Mouse (Mus musculus) stomach, postnatal 0 days (tissue): ENCODE measurements around the gene Snhg11. TPM values are rescaled to one million over a fixed set of nuclear protein-coding genes. Genes with fewer than 3 reads are reported as not detected.

Experiments used
- ATAC-seq: fragments of 200-750 bp; cut with Nextera tagmentation; 2 replicates; pipeline ENCODE4 v1.8.0; 2017; ENCODE audit not compliant: low FRiP score, low TSS enrichment
- DNase-seq: peaks from one replicate; pipeline ENCODE4 v3.0.0-alpha.2; 2016; ENCODE audit warnings: low spot score
- H3K27ac ChIP-seq: fragments of 300-500 bp; sonication (generic); replicated peaks from 2 replicates; pipeline ENCODE4 v1.5.1; 2014; ENCODE audit warnings: mild to moderate bottlenecking, control low read depth
- H3K27me3 ChIP-seq: fragments of 300-500 bp; sonication (generic); 2 replicates; pipeline ENCODE4 v1.6.1; 2014; ENCODE audit warnings: low read length; ENCODE audit not compliant: control insufficient read depth, insufficient read depth
- H3K36me3 ChIP-seq: fragments of 300-500 bp; sonication (generic); 2 replicates; pipeline ENCODE4 v1.6.1; 2014; ENCODE audit warnings: low read length, mixed read lengths; ENCODE audit not compliant: control insufficient read depth, insufficient read depth
- H3K4me1 ChIP-seq: fragments of 300-500 bp; sonication (generic); replicated peaks from 2 replicates; pipeline ENCODE4 v1.6.1; 2014; ENCODE audit warnings: antibody characterized with exemption; ENCODE audit not compliant: control insufficient read depth, insufficient read depth
- H3K4me2 ChIP-seq: fragments of 300-500 bp; sonication (generic); replicated peaks from 2 replicates; pipeline ENCODE4 v1.6.1; 2014; ENCODE audit warnings: low read depth, mild to moderate bottlenecking, control low read depth, moderate library complexity
- H3K4me3 ChIP-seq: fragments of 300-500 bp; sonication (generic); 2 replicates; pipeline ENCODE4 v1.5.1; 2014; ENCODE audit warnings: low read depth, low read length, control low read depth
- H3K9ac ChIP-seq: fragments of 300-500 bp; sonication (generic); 2 replicates; pipeline ENCODE4 v1.6.1; 2014; ENCODE audit warnings: mild to moderate bottlenecking, low read length, control low read depth, mixed read lengths
- H3K9me3 ChIP-seq: fragments of 300-500 bp; sonication (generic); 2 replicates; pipeline ENCODE4 v1.6.1; 2016; ENCODE audit warnings: low read length; ENCODE audit not compliant: control insufficient read depth
- CTCF ChIP-seq: IDR thresholded peaks from 2 replicates; pipeline ENCODE4 v1.5.1; 2016; ENCODE audit warnings: antibody characterized with exemption, low read depth, mild to moderate bottlenecking, moderate library complexity
- EP300 ChIP-seq: optimal IDR thresholded peaks from 2 replicates; pipeline ENCODE3; 2016; ENCODE audit warnings: antibody characterized with exemption
- WGBS: fragments of 180-500 bp; shearing (Covaris S2); extraction: QIAGEN DNeasy Blood & Tissue Kit; methylation state at CpG from one replicate; pipeline ENCODE4 v1.1.7; 2014; 5-methylcytosine and 5-hydroxymethylcytosine counted together
- polyA plus RNA-seq: library from polyadenylated mRNA; unstranded; fragments of >200 nt; fragmentation: Nextera tagmentation; extraction: Ambion mirVana; gene quantifications from 2 replicates; pipeline ENCODE4 v1.2.1, GENCODE M21; 2015

Snhg11 gene
- polyA plus RNA-seq, 1 experiment from 2014 or later, result 3.7 TPM

DNA sequence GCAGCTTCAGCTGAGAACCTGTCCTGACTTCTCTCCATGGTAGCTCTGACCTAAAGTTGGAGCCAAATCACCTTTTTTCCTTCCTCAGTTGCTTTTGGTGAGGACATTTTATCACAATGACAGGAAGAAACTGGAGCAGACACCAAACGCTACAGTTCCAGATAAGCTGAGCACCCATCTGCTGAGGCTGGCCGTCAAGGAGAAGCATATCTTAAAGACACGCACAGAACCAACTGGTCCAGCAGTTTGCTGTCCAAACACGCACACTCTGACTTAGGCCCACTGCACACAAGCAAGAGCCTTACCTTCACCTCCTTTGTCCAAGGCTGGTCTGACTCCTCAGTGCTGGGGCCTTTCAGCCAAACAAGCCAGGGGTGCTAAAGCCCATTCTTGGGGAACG lies 7.8 kb upstream of the Snhg11 start:
- TF ChIP-seq CTCF, result no peak
- no peak for TF ChIP-seq EP300
- H3K4me1 ChIP-seq, result no peaks in the 10 kb centered on the region
- H3K27me3 ChIP-seq, result no peaks in the 10 kb centered on the region
- H3K9me3 ChIP-seq, result no peaks in the 10 kb centered on the region
- WGBS, result 81% methylated on average over 5 of the region's 5 CpGs
- no peak overlapping the region for H3K27ac ChIP-seq
- DNase-seq (no peak), ATAC-seq (no peak)
- H3K36me3 ChIP-seq, result no peaks in the 10 kb centered on the region
- no peak overlapping the region for H3K4me3 ChIP-seq
- H3K4me2 ChIP-seq, result no peak overlapping the region
- no peak overlapping the region for H3K9ac ChIP-seq

DNA sequence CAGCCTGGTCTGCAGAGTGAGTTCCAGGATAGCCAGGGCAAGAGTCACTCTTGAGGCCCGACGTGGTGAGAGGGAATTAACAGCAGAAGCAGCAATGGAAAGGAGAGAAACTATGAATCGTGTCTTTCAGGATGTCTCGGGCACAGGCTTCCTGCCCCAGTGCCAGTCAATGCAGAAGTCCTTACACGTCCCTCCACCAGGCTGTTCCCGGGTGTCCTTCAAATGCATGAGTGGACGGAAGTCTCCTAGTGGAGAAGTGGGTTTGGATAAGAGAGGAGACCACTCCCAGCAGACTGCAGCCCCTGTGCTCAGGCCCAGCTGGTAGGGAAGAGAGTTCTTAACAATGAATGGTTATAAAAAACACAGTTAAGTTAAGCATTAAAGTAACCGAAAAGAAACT lies 7.1 kb upstream of the Snhg11 start:
- DNase-seq (no peak), ATAC-seq (no peak)
- 92% methylated on average over 8 of the region's 8 CpGs for WGBS

DNA sequence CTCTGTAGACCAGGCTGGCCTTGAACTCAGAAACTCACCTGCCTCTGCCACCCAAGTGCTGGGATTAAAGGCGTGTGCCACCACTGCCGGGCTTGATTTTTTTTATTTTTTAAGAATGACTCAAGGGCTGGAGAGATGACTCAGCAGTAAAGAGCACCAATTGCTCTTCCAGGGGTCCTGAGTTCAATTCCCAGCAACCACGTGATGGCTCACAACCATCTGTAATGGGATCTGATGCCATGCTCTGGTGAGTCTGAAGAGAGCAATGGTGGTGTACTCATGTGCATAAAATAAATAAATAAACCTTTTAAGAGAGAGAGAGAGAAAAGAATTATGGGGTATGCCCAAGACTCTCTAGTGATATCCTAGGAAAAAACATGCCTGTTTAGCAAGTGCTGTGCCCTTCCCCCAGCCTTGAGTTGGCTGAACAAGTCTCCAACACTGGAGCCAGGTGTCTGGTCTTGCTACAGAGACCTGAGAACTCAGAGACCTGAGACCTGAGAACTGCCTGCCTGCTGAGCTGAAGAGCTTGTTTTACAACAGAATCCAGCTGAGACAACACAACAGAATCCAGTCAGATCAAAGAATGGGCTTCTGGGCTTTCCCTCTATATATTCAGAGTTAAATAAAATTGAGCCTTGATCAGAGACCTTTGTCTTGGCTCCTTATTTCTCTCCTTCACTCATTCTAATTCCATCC lies 5.8 kb upstream of the Snhg11 start:
- Histone ChIP-seq H3K27me3 (no peaks in the 10 kb centered on the region), H3K4me1 (no peaks in the 10 kb centered on the region), H3K9me3 (no peaks in the 10 kb centered on the region), H3K9ac (no peak overlapping the region), H3K4me2 (no peak overlapping the region), H3K4me3 (no peak overlapping the region), H3K27ac (no peak overlapping the region), H3K36me3 (no peaks in the 10 kb centered on the region)
- no peak for TF ChIP-seq EP300
- no peak for TF ChIP-seq CTCF
- ATAC-seq (no peak), DNase-seq (no peak)
- 86% methylated on average over 3 of the region's 3 CpGs for WGBS

More for the DNA sequence above, 7.1 kb upstream of the Snhg11 start:
- TF ChIP-seq EP300 (no peak), CTCF (no peak)
- Histone ChIP-seq H3K4me2 (no peak overlapping the region), H3K9me3 (no peaks in the 10 kb centered on the region), H3K36me3 (no peaks in the 10 kb centered on the region), H3K27ac (no peak overlapping the region), H3K4me1 (no peaks in the 10 kb centered on the region), H3K9ac (no peak overlapping the region), H3K27me3 (no peaks in the 10 kb centered on the region), H3K4me3 (no peak overlapping the region)

DNA sequence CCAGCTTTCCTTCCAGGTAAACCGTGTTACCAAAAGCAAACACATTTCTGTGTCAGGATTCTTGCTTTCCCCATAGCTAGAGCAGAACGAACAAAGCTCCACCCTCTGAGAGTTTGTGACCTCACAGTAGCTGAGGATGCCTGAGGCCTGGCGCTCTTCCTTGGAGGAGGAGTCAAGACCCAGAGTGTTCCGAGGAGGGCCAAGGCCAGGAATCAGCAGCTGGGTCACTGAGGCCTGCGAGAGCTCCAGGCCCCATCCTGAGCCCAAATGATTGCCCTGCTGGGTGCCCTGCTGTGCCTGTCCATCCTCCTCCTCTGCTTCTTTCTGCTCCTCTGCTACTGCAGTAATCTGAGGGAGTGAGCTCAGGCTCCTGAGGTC lies 5.3 kb upstream of the Snhg11 start:
- no peaks in the 10 kb centered on the region for H3K27me3 ChIP-seq
- no peaks in the 10 kb centered on the region for H3K36me3 ChIP-seq
- H3K4me3 ChIP-seq, result no peak overlapping the region
- DNase-seq (no peak), ATAC-seq (0 out of 2 replicates have a peak, but pooled peaks have one; percentile 40)
- H3K4me1 ChIP-seq, result no peaks in the 10 kb centered on the region
- H3K27ac ChIP-seq, result no peak overlapping the region
- WGBS, result 25% methylated on average over 5 of the region's 5 CpGs
- H3K4me2 ChIP-seq, result no peak overlapping the region
- no peaks in the 10 kb centered on the region for H3K9me3 ChIP-seq
- TF ChIP-seq CTCF, result no peak
- no peak overlapping the region for H3K9ac ChIP-seq

DNA sequence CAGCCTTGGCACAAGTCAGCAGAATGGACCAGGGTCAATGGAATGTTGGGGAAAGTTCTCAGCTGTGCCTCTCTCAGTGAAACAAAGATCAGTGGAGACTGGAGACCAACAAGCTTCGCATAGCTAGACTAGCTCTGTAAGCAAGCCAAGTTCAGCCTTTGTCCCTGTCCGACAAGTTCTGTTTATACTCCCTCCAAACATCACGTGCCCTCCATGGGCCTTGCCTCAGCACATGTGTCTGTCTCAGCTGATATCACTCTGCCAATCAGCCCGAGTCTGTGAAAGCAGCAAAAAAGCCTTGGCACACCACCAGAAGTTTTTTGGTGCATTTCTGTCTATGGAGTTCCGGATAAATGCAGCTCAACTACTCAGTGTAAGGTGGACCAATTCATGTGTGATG lies 2.4 kb upstream of the Snhg11 start:
- DNase-seq, result peak; percentile 39
- Histone ChIP-seq H3K4me3 (no peak overlapping the region), H3K9ac (no peak overlapping the region), H3K27me3 (no peaks in the 10 kb centered on the region), H3K27ac (no peak overlapping the region), H3K36me3 (no peaks in the 10 kb centered on the region), H3K4me1 (no peaks in the 10 kb centered on the region), H3K9me3 (no peaks in the 10 kb centered on the region), H3K4me2 (no peak overlapping the region)
- 21% methylated on average over 5 of the region's 5 CpGs for WGBS
- TF ChIP-seq EP300 (no peak), CTCF (no peak)
- ATAC-seq, result peak; percentile 63

DNA sequence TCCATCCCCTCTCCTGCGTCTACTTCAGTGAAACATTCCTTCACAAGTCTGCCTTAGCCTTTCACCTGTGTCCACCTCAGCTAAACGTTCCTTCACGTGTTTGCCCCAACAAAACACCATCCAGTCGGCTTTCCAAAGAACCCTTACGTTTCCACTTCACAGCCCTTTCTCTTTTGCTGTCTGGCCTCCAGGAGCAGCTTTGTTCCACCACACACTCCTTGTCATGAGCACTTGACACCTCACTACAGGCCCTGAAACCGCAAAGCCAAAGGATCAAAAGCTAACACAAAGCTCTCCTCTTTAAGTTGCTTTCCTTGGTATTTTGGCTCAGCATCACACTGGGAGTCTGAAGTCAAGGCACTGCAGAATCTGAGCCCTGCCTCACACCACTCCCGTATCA lies 1.9 kb upstream of the Snhg11 start:
- Histone ChIP-seq H3K4me1 (no peaks in the 10 kb centered on the region), H3K4me2 (no peak overlapping the region), H3K27me3 (no peaks in the 10 kb centered on the region), H3K9me3 (no peaks in the 10 kb centered on the region), H3K27ac (no peak overlapping the region), H3K4me3 (no peak overlapping the region), H3K9ac (no peak overlapping the region), H3K36me3 (no peaks in the 10 kb centered on the region)
- ATAC-seq (no peak), DNase-seq (no peak)
- WGBS, result 60% methylated on average over 7 of the region's 7 CpGs
- TF ChIP-seq EP300, result no peak
- no peak for TF ChIP-seq CTCF
